Mouse (Mus musculus): ENCODE measurements at regions not wholly inside any gene's neighbourhood (a gene's known extent, or its start where the extent isn't known, plus 50 kb on each side); places are given as distances from the start of the nearest gene placed in this dataset.

- no peaks in the 10 kb centered on the region for H3K9me3 ChIP-seq (ENCODE audit: control insufficient read depth, low read length)
- H3K4me1 ChIP-seq (replicated peaks; ENCODE audit: control insufficient read depth, insufficient read depth, low read length), result no peaks in the 10 kb centered on the region
- ATAC-seq (replicated peaks; ENCODE audit: low FRiP score, low TSS enrichment, low read depth) (no peak), DNase-seq (ENCODE audit: low spot score) (no peak)
- no peak overlapping the region for H3K27ac ChIP-seq (ENCODE audit: low read depth)
- no peak overlapping the region for H3K9ac ChIP-seq (ENCODE audit: low read length)
- no peaks in the 10 kb centered on the region for H3K36me3 ChIP-seq (ENCODE audit: control insufficient read depth, insufficient read depth, low read length)
- WGBS, result 92% methylated on average over 6 of the region's 6 CpGs
- no peak overlapping the region for H3K4me2 ChIP-seq (ENCODE audit: low read length)
- H3K4me3 ChIP-seq (ENCODE audit: low read depth, low read length), result no peak overlapping the region
- no peaks in the 10 kb centered on the region for H3K27me3 ChIP-seq (replicated peaks; ENCODE audit: control insufficient read depth, insufficient read depth, low read length)
Observed at GRCm38 (mm10) chr11:24693926-24694325, 616.1 kb downstream of the Bcl11a start.

- 55% methylated on average over 5 of the region's 5 CpGs for WGBS
- Histone ChIP-seq H3K27ac (ENCODE audit: low read depth) (no peak overlapping the region), H3K4me3 (ENCODE audit: low read depth, low read length) (no peak overlapping the region), H3K36me3 (ENCODE audit: control insufficient read depth, insufficient read depth, low read length) (no peaks in the 10 kb centered on the region), H3K4me2 (ENCODE audit: low read length) (no peak overlapping the region), H3K4me1 (replicated peaks; ENCODE audit: control insufficient read depth, insufficient read depth, low read length) (no peaks in the 10 kb centered on the region), H3K9me3 (ENCODE audit: control insufficient read depth, low read length) (no peaks in the 10 kb centered on the region), H3K27me3 (replicated peaks; ENCODE audit: control insufficient read depth, insufficient read depth, low read length) (no peaks in the 10 kb centered on the region), H3K9ac (ENCODE audit: low read length) (no peak overlapping the region)
- DNase-seq (ENCODE audit: low spot score), result no peak
- no peak for ATAC-seq (replicated peaks; ENCODE audit: low FRiP score, low TSS enrichment, low read depth)
Observed at GRCm38 (mm10) chr11:24695010-24695720, 617.3 kb downstream of the Bcl11a start.

DNA sequence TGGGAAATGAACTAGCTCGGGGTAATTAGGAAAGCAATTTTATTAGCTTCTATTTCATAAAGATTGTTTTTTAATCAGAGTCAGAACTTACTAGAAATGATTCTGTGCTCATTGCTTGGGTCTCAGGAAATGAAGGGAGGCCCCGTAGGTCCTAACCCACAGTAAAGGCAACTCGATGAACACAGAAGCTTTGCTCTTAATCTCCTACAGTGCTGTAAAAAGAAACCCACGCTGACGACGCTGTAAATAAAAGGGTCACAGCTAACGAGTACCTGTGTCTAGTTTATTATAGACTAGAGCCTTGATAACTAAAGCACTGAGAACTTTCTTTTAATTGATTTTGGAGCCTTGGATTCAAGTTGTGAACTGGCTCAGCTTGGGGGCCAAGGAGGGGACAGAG lies 618.7 kb downstream of the Bcl11a start:
- no peak for DNase-seq (ENCODE audit: low spot score)
- no peaks in the 10 kb centered on the region for H3K36me3 ChIP-seq (ENCODE audit: control insufficient read depth, insufficient read depth, low read length)

GRCm38 (mm10) chr11:24708790-24709189 lies 630.9 kb downstream of the Bcl11a start:
- Histone ChIP-seq H3K36me3 (ENCODE audit: control insufficient read depth, insufficient read depth, low read length) (no peaks in the 10 kb centered on the region), H3K9ac (ENCODE audit: low read length) (no peak overlapping the region), H3K9me3 (ENCODE audit: control insufficient read depth, low read length) (no peaks in the 10 kb centered on the region), H3K27ac (ENCODE audit: low read depth) (no peak overlapping the region), H3K27me3 (replicated peaks; ENCODE audit: control insufficient read depth, insufficient read depth, low read length) (no peaks in the 10 kb centered on the region), H3K4me2 (ENCODE audit: low read length) (no peak overlapping the region), H3K4me1 (replicated peaks; ENCODE audit: control insufficient read depth, insufficient read depth, low read length) (no peaks in the 10 kb centered on the region), H3K4me3 (ENCODE audit: low read depth, low read length) (no peak overlapping the region)
- 90% methylated on average over 3 of the region's 3 CpGs for WGBS
- DNase-seq (ENCODE audit: low spot score) (no peak), ATAC-seq (replicated peaks; ENCODE audit: low FRiP score, low TSS enrichment, low read depth) (no peak)

More for the DNA sequence above, 618.7 kb downstream of the Bcl11a start:
- Histone ChIP-seq H3K9ac (ENCODE audit: low read length) (no peak overlapping the region), H3K4me3 (ENCODE audit: low read depth, low read length) (no peak overlapping the region), H3K27me3 (replicated peaks; ENCODE audit: control insufficient read depth, insufficient read depth, low read length) (no peaks in the 10 kb centered on the region), H3K9me3 (ENCODE audit: control insufficient read depth, low read length) (no peaks in the 10 kb centered on the region), H3K4me2 (ENCODE audit: low read length) (no peak overlapping the region), H3K4me1 (replicated peaks; ENCODE audit: control insufficient read depth, insufficient read depth, low read length) (no peaks in the 10 kb centered on the region), H3K27ac (ENCODE audit: low read depth) (no peak overlapping the region)
- 45% methylated on average over 7 of the region's 7 CpGs for WGBS
- no peak for ATAC-seq (replicated peaks; ENCODE audit: low FRiP score, low TSS enrichment, low read depth)

- WGBS, result 74% methylated on average over 12 of the region's 12 CpGs
- Histone ChIP-seq H3K36me3 (ENCODE audit: control insufficient read depth, insufficient read depth, low read length) (no peaks in the 10 kb centered on the region), H3K4me2 (ENCODE audit: low read length) (no peak overlapping the region), H3K9me3 (ENCODE audit: control insufficient read depth, low read length) (no peaks in the 10 kb centered on the region), H3K27ac (ENCODE audit: low read depth) (no peak overlapping the region), H3K4me1 (replicated peaks; ENCODE audit: control insufficient read depth, insufficient read depth, low read length) (no peaks in the 10 kb centered on the region), H3K9ac (ENCODE audit: low read length) (no peak overlapping the region), H3K4me3 (ENCODE audit: low read depth, low read length) (no peak overlapping the region), H3K27me3 (replicated peaks; ENCODE audit: control insufficient read depth, insufficient read depth, low read length) (no peaks in the 10 kb centered on the region)
- ATAC-seq (replicated peaks; ENCODE audit: low FRiP score, low TSS enrichment, low read depth), result no peak
- DNase-seq (ENCODE audit: low spot score), result no peak
Observed at GRCm38 (mm10) chr11:24716539-24717287, 638.9 kb downstream of the Bcl11a start.

DNA sequence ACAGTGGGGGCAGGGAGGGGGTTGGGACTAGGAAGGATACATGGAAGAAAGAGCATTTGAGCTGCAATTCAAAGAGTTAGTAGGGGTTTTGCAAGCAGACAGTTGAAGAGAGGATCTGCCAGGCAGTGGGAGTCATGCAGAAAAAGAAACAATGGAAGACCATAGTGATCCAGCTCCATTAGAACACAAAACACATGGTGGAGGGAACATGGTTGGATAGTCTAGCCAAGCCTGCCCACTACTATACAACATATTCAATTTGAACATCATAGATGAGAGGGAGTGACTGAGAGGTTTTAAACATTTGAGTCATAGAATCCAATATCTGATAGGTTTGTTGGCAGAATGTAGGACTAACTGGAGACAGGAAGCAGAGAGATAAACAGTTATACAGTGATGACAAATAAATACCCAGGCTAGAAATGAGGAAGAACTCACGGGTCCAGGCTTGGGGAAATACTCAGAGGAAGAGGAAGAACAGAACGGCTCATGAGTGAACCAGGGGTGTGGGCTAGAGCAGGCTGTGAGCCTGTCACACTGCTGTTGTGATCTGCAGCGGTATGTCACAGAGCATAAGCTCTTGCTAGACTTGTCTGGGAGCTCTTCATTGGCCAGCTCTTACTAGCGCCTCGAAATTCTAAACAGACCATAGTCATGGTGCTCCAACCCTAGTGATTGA lies 646.5 kb downstream of the Bcl11a start:
- Histone ChIP-seq H3K4me3 (ENCODE audit: low read depth, low read length) (no peak overlapping the region), H3K27me3 (replicated peaks; ENCODE audit: control insufficient read depth, insufficient read depth, low read length) (no peaks in the 10 kb centered on the region), H3K36me3 (ENCODE audit: control insufficient read depth, insufficient read depth, low read length) (no peaks in the 10 kb centered on the region), H3K27ac (ENCODE audit: low read depth) (no peak overlapping the region), H3K9me3 (ENCODE audit: control insufficient read depth, low read length) (no peaks in the 10 kb centered on the region), H3K4me1 (replicated peaks; ENCODE audit: control insufficient read depth, insufficient read depth, low read length) (no peaks in the 10 kb centered on the region), H3K9ac (ENCODE audit: low read length) (no peak overlapping the region), H3K4me2 (ENCODE audit: low read length) (no peak overlapping the region)
- no peak for DNase-seq (ENCODE audit: low spot score)
- WGBS, result 73% methylated on average over 5 of the region's 5 CpGs
- no peak for ATAC-seq (replicated peaks; ENCODE audit: low FRiP score, low TSS enrichment, low read depth)

- H3K36me3 ChIP-seq (ENCODE audit: control insufficient read depth, insufficient read depth, low read length), result no peaks in the 10 kb centered on the region
- WGBS, result 49% methylated on average over 3 of the region's 3 CpGs
- H3K4me2 ChIP-seq (ENCODE audit: low read length), result no peak overlapping the region
- no peak overlapping the region for H3K27ac ChIP-seq (ENCODE audit: low read depth)
- H3K9ac ChIP-seq (ENCODE audit: low read length), result no peak overlapping the region
- H3K4me1 ChIP-seq (replicated peaks; ENCODE audit: control insufficient read depth, insufficient read depth, low read length), result no peaks in the 10 kb centered on the region
- no peaks in the 10 kb centered on the region for H3K27me3 ChIP-seq (replicated peaks; ENCODE audit: control insufficient read depth, insufficient read depth, low read length)
- no peak for DNase-seq (ENCODE audit: low spot score)
- H3K9me3 ChIP-seq (ENCODE audit: control insufficient read depth, low read length), result no peaks in the 10 kb centered on the region
- no peak for ATAC-seq (replicated peaks; ENCODE audit: low FRiP score, low TSS enrichment, low read depth)
- no peak overlapping the region for H3K4me3 ChIP-seq (ENCODE audit: low read depth, low read length)
Observed at GRCm38 (mm10) chr11:24726331-24726730, 648.5 kb downstream of the Bcl11a start.

GRCm38 (mm10) chr11:24727404-24727803 lies 649.5 kb downstream of the Bcl11a start:
- 38% methylated on average over 1 of the region's 1 CpGs for WGBS
- H3K4me2 ChIP-seq (ENCODE audit: low read length), result no peak overlapping the region
- no peak overlapping the region for H3K27ac ChIP-seq (ENCODE audit: low read depth)

More at GRCm38 (mm10) chr11:24727404-24727803, 649.5 kb downstream of the Bcl11a start:
- Histone ChIP-seq H3K27me3 (replicated peaks; ENCODE audit: control insufficient read depth, insufficient read depth, low read length) (no peaks in the 10 kb centered on the region), H3K36me3 (ENCODE audit: control insufficient read depth, insufficient read depth, low read length) (no peaks in the 10 kb centered on the region), H3K9me3 (ENCODE audit: control insufficient read depth, low read length) (no peaks in the 10 kb centered on the region), H3K4me3 (ENCODE audit: low read depth, low read length) (no peak overlapping the region), H3K4me1 (replicated peaks; ENCODE audit: control insufficient read depth, insufficient read depth, low read length) (no peaks in the 10 kb centered on the region), H3K9ac (ENCODE audit: low read length) (no peak overlapping the region)
- ATAC-seq (replicated peaks; ENCODE audit: low FRiP score, low TSS enrichment, low read depth), result no peak
- no peak for DNase-seq (ENCODE audit: low spot score)

All from intestine, embryonic 14.5 days (tissue).